Mouse (Mus musculus): Measurements from ENCODE around the gene Esr1.

DNA sequence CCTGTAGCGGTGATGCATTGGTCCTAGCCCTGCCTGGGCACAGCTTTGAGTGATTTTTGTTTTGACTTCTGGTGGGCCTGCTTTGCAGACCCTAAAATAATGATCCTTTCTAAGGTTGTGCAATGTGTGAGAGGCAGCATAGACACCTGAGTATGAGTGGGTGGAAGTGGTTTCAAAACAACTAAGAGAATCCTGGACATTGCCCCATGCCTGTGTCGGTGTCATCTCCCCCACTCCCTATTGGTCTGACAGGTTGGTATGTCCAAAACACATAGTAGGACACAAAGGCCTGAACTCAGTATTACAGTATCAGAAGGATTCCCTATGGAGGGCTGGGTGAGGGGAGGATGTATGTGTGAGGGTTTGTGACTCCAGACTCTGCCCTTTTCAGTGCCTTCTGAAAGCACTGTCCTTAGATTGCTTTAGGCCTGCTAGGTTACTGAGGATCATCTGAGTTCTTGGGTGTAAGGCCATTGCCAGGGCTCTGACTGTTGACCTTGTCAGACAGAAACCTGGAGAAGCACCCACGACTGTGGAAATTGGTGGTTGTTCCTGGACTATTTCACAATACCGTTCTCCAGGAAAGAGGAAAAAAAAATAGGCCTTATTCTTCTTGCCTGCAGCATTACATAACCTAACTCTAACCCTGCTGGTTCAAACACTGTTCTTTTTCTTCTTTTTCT lies 6.7 kb upstream of the Esr1 start:
- TF ChIP-seq CTCF (IDR thresholded peaks at IDR 0.05; ENCODE audit: extremely low read depth, insufficient read length, insufficient replicate concordance, low read depth, low read length) (no peak), POLR2A (IDR thresholded peaks at IDR 0.05; ENCODE audit: low read depth, low read length) (no peak)

Measured in small intestine, adult 2 months (tissue).